Mouse (Mus musculus): ENCODE results near the gene Jmjd8.
"Not testable (repeated sequence)": the region's sequence is repeated elsewhere in the genome, so short reads cannot be mapped to it uniquely, and the experiment has no call there.

Gene Jmjd8

DNA sequence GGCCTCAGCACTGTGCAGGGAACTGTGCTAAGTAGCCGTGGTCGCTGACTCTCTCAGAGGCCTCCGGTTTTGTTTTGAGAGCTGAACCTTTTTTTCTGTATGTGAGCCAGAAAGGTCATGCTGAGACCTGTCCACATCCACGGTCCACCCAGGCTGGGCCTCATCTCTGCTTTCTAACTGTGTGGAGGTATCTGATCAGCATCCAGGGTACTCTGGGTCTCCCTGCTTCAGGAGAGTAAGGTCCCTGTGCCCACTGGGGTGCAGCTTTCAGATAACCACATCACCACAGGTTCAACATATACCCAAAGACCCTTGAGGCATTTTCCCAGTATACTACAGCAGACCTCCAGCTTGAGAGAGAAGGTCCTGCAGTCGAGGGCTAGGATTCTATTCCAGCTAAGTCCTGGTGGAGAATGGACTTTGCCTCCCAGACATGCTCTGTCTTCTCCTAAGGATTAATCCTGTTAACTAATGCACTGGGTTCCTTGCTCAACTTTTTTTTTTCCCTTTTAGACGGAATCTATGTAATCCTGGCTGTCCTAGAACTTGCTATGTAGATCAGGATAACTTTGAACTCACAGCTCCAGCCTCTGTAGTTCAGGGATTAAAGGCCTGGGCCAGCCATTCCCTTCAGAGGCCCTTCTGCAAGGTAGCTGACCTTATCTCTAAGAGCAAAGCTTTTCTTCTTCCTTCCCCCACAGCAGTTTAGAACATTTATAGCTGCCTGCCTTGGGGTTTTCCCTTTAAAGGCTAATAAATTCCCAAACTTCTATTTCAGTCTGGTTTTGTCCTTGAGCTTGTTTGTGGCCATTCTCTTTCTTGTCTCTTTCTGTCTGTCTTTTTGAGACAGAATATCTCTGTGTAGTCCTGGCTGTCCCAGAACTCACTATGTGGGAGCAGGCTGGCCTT, 33.3 kb downstream of the Jmjd8 start:
- DNase-seq (ENCODE audit: low spot score in 2 of 2): no peak

DNA sequence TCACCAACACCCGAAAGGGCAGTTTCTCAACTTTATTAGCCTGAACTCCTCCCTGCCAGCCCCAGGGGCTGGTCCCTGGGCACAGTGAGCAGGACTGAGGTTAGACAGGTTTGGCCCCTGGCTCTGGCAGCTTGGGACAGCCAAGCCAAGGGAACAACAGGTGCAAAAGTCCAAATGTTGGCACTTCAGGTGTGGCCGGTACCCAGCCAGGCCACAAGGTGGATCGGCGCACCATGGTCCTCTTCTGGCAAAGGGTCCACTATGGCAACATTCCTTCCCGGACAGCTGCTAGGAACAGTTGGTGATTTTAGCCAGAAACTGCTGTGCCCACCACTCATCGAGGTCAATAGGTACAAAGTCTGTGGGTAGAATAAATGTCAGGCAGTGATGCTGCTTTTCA, 35.0 kb downstream of the Jmjd8 start:
- no peak for DNase-seq (ENCODE audit: low spot score in 2 of 2)

DNA sequence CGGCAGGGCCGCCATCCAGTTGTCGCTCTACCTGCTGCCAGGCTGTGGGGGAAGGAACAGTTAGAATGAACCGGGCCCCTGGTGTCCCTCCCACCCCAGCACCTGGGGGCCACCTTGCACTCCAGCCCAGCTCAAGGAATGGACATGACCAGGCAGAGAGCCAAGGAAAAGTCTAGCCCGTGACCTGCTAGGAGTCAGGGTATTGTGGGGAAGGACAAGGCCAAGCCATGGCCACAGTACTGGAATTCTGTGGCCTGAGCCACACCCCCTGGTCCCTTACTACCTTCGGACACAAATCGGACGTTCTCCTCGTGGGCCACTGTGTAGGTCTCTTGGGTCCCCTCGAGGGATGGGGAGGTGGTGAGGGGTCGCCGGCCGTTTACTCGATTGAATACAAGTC, 35.6 kb downstream of the Jmjd8 start:
- no peak for DNase-seq (ENCODE audit: low spot score in 2 of 2)

DNA sequence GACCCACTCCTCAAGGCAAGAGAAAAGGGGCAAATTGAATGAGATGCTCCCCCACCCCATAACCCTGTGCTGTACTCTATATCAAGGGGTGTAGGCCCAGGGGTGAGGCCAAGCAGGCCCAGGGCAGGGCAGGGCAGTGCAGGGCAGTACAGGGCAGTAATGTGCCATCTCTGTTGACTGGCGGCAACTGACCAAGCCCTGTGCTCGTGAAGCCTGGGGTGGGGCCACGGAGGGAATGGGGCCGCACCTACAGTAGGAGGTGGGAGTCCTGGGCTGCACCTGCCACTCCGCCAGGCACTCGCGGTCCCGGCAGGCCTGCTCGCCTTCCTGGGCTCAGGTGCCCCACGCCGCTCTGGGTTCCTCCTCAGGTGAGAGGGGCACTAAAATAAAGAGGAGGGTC, 36.6 kb downstream of the Jmjd8 start:
- DNase-seq (ENCODE audit: low spot score in 2 of 2): no peak

DNA sequence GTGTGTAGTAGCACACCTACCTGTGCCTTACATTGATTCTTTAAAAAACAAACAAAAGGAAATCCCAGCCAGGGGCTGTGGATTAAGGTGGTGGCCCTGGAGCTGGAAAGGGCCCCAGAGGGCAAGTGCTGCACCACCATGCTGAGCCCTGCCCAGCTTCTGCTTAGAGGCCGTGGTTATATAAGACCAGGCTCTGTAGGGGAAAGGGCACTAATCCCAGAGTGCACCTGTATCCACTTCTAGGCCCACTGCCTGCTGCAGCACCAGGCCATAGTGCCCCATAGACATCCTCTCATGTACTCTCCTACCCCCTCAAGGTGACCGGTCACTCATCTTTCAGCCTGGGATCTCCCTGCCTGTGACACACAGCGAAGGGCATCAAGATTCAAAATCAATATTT, 37.5 kb downstream of the Jmjd8 start:
- DNase-seq (ENCODE audit: low spot score in 2 of 2): no peak

DNA sequence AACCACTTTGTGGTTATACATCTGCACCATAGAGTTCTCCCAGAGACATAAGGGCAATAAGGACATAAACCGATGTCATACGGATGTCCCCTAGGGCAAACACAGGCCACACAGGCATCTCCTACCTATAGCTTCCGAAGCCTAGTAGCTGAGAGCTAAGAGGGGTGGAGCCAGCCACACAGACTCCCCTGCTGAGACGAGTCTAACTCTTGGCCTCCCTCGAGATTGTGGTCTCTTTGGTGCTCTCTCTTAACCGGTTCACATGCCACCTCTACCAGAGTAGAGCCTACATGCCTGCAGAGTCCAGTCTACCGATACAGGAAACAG, 38.8 kb downstream of the Jmjd8 start:
- no peak for DNase-seq (ENCODE audit: low spot score in 2 of 2)

DNA sequence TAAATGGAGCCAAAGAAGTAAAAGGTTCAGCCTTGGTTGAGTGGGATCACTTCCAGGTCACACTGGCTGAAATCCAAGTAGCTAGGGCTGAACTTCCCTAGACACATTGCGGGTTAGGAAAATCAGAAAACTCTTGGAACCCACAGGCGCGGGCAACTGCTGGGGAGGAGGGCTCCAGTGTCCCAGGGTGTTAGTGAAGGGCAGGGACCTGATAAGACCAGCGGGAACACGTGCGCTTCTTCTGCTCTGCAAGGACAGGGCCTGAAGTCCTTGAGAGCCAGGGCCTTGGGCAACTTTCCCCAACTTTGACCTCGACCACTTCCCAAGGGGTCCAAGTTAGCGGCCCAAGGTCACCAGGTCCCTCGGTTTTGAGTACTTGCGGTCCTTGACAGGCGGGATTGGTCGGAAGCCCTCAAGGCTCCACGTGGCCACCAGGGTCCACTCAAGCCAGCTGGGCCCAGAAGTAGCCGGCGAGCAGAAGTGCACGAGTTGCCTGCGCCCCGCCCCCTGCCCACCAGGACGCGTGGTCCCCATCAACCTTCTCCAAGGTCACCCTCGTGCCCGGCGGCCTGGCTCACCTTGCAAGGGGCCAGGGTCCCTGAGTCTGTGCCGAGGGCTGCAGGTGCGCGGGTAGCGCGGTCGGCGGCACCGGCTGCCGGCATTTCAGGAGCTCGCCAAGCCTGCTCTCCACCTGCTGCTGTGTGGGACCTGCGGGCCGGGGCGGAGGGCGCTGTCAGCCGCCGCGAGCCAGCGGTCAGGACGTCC, 39.4 kb downstream of the Jmjd8 start:
- DNase-seq (ENCODE audit: low spot score in 2 of 2): no peak

DNA sequence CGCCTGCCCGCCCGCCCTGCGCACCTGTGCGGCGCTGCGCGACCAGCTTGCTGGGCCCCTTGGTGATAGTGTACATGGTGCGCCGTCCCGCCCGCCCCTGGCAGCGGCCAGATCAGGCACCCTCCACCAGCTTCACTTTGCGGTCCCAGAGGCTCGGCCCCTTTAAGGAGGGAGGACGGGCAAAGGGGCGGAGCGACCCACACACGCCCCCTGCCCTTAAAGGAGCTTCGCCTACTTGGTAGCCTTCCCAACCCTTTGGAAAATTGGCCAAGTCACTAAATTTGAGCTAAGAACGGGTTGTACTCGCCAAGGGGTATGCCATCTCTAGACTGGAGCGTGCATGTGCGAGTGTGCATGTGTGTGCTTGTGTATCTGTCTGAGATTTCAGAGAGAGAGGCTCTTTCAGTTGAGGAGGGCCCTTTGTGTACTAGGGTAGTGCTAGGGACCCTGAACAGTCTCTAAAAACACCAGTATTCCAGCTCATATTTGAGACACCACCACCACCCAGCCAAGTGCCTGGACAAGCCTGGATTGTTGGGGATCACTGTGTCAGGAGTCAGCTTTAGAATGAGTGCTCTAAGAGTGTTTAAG, 40.0 kb downstream of the Jmjd8 start, which contains the start of gene Mcrip2:
Gene Mcrip2 (minus strand): TSS at position 164 of the 591 bp plus-strand sequence.
- peak; percentile 69 to 78 for DNase-seq (ENCODE audit: low spot score in 2 of 2)

DNA sequence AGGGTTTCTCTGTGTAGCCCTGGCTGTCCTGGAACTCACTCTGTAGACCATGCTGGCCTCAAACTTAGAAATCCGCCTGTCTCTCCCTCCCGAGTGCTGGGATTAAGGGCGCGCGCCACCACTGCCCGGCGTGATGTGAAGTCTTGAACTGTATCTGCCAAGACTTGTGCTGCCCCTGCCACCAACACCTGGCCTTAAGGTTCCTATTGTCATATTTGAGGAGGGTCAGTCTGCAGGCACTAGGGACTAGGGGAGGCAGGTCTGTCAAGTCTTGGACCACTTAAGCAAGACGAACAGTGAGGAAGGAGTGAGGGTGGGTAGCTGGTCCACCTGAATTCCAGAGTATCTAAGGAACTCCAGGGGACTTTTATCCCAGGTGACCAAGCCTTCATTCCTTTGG, 40.8 kb downstream of the Jmjd8 start:
- DNase-seq (ENCODE audit: low spot score in 2 of 2): no peak

DNA sequence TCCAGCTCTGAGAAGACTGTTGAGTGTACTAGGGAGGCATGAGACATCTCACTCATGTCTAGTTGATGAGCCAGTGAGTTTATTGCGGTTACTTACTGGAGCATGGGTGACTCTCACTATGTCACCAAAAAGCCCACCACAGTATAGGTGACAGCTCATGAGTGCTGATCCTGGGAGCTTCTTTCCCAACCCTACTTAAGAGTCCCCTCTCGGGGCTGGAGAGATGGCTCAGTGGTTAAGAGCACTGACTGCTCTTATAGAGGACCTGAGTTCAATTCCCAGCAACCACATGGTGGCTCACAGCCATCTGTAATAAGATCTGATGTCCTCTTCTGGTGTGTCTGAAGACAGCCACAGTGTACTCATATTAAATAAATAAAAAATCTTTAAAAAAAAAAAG, 41.3 kb downstream of the Jmjd8 start:
- no peak for DNase-seq (ENCODE audit: low spot score in 2 of 2)

DNA sequence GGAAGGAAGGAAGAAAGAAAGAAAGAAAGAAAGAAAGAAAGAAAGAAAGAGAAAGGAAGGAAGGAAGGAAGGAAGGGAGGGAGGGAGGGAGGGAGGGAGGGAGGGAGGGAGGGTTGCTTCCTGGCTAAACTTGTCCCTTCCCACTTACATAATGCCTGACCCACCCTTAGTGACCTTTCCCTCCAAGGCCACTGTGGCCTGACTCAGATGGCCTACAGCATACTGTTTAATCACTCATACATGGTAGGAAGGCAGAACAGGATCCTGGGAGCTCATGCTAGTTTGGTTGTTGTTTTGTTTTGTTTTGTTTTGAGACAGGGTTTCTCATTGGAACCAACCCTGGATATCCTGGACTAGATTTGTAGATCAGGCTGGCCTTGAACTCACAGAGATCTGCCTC, 42.9 kb downstream of the Jmjd8 start:
- not testable (repeated sequence) for DNase-seq (ENCODE audit: low spot score in 2 of 2)

DNA sequence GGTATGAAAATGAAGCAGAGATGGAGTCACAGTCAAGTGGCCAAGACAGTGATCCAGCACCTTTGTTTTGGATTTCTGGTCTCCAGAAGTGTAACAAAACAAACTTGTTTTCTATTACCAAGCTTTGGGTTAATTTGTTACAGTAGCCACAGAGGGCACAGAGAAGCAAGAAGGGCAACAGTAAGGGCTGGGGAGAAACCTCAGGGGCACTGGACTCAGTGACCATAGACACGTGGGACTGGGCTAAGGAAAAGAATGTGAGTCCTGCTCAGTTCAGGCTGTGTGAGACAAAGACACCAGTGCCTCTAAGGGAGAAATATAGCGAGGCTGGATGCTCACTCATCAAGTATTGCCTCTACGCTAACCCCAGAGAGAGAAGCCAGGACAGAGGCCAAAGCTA, 44.0 kb downstream of the Jmjd8 start:
- no peak for DNase-seq (ENCODE audit: low spot score in 2 of 2)

DNA sequence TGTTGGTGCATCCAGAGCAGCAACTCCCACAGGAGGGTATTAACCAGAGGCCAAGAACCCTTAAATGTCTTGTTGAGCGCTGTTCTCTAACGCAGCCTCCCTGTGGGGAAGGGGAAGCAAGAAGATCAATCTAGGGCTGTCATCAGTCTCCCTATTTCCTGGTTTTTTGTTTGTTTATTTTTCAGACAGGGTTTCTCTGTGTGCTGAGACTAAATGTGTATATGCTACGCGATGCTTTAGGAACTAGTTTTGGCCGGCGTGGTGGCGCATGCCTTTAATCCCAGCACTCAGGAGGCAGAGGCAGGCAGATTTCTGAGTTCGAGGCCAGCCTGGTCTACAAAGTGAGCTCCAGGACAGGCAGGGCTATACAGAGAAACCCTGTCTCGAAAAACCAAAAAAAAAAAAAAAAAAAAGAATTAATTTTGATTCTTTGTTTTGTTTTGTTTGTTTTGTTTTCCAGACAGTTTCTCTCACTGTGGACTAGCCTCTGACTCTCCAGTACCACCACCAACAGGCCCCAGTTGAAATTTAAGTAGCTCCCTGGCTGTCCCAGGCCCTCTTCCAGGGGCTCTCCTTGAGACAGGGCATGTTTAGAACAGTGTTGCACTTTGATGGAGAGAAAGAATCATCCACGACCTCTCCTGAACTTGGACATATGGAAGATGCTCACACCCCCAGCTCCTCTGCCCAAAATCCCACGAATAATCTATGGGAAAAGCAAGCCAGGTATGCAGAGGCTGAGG, 44.9 kb downstream of the Jmjd8 start:
- no peak for DNase-seq (ENCODE audit: low spot score in 2 of 2)

DNA sequence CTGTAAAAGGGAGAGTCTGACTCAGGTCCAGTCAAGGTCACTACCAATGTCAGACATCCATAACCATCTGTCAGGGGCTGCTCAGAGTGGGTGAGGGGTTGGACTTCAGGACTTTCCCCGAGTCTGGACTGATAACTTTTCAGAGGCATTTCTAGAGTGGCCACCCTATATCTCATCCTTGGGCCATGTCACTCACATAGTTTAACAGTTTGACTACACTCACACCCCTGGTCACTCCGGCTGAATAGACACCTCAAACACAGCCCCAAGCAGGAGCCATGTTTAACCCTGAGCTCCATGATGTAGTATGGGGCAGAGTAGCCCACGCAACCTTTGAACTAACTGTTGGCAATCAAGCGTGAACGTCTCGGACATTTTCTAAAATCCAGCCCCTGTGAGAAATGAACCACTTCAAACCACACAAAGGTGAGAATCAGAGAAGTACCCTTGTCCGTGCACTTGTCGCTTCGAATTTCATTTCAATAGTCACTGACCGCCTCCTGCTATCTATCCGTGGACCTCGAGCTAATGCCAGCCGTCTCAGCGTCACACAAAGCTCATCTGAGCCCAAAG, 45.6 kb downstream of the Jmjd8 start:
- DNase-seq (ENCODE audit: low spot score in 2 of 2): no peak

DNA sequence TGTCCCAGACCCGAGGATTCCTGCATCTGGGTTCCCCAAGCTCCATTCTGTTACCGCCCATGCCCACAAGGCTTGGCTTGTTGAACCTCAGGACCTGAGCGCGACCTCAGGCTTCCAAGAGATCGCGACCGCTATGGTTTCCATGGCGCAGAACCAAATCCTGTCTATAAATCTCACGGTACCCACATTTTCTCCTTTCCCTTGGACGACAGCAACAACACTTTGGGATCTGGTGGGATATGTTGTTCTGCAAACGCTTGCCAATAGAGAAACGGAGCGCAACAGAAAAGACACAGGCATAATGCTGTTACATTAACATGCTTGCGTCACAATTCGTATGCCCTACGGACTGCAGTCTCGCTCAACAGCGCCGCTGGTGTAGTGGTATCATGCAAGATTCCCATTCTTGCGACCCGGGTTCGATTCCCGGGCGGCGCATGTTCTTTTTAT, 46.1 kb downstream of the Jmjd8 start, which contains the start of gene Mettl26:
Gene Mettl26 (plus strand): TSS at position 354 of the 450 bp plus-strand sequence.
- DNase-seq (ENCODE audit: low spot score in 2 of 2): peak; percentile 85 to 95

DNA sequence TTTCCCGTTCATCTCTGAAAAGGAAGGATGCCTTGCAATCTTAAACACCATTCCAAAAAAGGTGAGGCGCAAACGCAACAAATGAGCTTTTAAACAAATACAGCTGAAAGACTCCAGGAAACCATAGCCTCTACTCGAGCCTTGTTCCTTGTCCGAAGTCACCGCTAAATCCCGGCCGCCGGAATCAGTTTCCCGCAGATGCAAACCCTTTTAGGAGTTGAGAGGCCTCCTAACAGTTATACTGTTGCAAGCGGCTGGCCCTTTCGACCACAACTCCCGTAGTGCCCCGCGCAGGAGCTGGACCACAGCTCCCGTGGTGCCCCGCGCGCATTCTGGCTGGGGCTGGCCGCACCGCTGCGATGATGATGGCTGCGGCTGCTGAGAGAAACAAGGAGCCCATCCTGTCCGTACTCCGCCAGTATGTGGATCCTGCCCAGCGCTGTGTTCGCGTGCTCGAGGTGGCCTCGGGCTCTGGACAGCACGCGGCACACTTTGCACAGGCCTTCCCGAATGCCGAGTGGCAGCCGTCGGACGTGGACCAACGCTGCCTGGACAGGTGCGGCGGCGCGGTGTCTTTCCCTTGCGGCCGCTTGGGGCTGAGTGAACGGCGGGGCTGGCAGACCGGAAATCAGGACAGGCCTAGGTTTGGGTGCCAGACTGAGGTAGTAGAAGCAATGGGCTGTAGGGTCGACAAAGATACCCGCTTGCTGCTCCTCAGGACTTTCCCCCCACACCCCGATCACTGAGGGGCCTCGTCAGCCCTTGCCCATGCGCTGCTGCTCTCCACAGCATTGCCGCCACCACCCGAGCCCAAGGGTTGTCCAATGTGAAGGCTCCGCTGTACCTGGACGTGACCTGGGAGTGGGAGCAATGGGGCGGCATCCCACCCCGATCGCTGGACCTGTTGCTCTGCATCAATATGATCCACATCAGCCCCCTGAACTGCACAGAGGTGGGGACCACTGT, 46.8 kb downstream of the Jmjd8 start:
- peak; percentile 80 to 88 for DNase-seq (ENCODE audit: low spot score in 2 of 2)

DNA sequence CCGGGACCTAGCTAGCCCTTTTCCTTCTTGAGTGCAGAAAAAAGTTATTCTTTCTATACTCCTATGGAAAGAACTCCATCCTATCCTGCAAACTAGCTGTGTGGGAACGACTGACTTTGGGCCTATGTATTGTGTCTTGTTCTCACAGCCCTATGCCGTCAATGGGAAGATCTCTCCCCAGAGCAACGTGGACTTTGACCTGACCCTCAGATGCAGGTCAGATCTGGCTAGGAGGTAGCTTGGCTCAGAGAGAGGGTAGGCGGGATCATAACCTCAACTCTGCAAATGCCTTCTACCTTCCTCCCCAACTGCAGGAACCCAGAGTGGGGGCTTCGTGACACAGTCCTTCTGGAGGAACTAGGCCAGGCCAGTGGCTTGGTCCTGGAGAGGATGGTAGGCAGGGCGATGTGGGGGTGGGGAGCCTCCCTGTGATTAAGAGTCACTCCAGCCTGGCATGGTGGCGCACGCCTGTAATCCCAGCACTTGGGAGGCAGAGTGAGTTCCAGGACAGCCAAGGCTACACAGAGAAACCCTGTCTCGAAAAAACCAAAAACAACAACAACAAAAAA, 47.8 kb downstream of the Jmjd8 start:
- no peak for DNase-seq (ENCODE audit: low spot score in 2 of 2)

DNA sequence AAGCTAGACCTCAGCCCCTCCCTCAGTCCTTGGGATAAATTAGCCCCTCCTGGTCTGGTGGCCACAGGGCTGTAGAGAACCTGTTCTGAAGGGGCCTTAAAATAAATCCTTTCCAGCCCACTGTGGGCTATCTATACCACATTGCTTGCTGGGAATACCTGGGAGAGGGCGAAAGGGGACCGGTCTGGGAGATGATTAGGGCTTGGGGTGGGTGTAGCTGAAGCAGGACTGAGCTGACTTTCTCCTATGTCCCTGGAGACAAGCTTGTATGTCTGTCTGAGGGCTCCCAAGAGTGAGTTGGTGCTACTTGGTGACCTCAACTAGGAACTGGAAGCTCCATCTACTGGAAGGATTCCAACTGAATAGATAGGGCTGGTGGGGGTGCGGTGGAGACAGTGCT, 48.4 kb downstream of the Jmjd8 start:
- no peak for DNase-seq (ENCODE audit: low spot score in 2 of 2)

DNA sequence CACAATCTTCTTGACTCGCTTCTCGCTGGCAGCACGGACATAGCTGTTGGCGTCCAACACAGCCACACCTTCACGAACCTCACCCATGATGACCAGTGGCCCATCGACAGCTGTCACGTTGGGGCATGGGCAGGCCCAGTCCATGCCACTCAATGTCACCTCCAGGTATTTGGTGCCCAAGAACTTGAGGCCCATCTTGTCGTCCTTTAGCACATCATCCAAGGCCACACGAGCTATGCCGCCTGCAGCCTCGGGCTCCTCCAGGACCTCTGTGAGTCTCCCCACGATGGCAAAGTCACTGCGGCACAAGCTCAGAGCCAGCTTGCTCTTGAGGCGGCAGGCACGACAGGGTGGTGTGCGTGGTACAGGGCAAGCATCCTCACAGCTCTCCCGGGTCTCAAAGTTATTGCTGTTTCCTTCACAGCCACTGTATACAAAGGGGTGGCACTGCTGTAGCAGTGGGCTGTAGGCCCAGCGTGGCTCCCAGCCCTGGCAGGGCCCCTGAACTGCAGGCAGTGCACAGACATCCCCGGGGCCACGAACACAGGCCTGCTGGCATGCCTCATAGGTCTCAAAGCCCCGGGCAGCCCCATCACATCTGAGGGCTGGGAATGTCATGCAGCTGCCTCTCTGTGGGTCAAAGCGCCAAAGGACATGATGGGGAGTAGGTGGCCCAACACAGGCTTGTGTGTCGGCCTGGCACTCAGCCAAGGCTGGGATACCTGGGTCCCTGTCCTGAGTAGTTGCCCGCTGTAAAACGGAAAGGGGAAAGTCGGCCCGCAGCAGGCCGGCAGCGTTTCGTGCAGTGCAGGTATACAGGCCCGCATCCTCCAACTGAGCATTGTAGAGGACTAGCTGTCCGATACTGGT, 49.3 kb downstream of the Jmjd8 start:
- DNase-seq (ENCODE audit: low spot score in 2 of 2): no peak
